Mouse (Mus musculus) E14TG2a.4 (cell line): ENCODE data around the gene Casc3.
A peak's percentile ranks its signal among the peaks of the same experiment; 100 is the strongest.
"Not testable (repeated sequence)": the region's sequence is repeated elsewhere in the genome, so short reads cannot be mapped to it uniquely, and the experiment has no call there.

Source experiments
- H3K27me3 ChIP-seq: 2 replicates; pipeline ENCODE4 v1.6.1; 2014; ENCODE audit warnings: low read length, control low read depth; ENCODE audit not compliant: insufficient read depth
- H3K36me3 ChIP-seq: 2 replicates; pipeline ENCODE4 v1.6.1; 2014; ENCODE audit warnings: low read length, control low read depth; ENCODE audit not compliant: insufficient read depth
- H3K4me1 ChIP-seq: replicated peaks from 2 replicates; pipeline ENCODE4 v1.6.1; 2014; ENCODE audit warnings: low read depth, low read length, control low read depth
- H3K4me3 ChIP-seq: replicated peaks from 2 replicates; pipeline ENCODE4 v1.5.1; 2014; ENCODE audit warnings: mild to moderate bottlenecking, low read length
- H3K9me3 ChIP-seq: 2 replicates; pipeline ENCODE4 v1.6.1; 2014; ENCODE audit warnings: low read length, control low read depth
- CTCF ChIP-seq: conservative IDR thresholded peaks from 2 replicates; pipeline ENCODE4 v1.5.1; 2014; ENCODE audit warnings: low read length
- NANOG ChIP-seq: IDR thresholded peaks from 2 replicates; pipeline ENCODE4 v1.6.1; 2014; ENCODE audit warnings: borderline replicate concordance, low read length, mixed read lengths
- POU5F1 ChIP-seq: IDR thresholded peaks from 2 replicates; pipeline ENCODE4 v1.6.1; 2014; ENCODE audit warnings: low read length, borderline replicate concordance

Gene Casc3

DNA sequence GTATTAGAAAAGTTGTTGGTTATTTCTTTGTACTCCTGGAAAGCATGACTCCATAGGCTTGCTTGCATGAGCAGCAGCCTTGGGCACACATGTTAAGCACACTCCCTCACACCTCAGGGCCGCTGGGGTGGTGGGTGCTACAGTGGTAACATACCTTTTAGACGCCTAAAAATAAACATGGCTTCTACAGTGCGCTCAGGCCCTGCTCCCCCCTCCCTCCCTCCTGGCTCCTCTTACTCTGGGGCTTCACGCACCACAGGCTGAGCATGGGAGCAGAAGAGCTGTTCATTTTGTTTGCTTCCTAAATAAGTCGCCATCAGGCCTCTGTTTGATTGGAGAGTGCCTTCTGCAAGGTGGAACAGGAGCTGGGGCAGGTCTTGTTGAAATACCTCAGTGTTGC lies 7.4 kb upstream of the Casc3 start:
- Histone ChIP-seq H3K36me3 (peaks cover 47% of the 10 kb centered on the region), H3K9me3 (peaks cover 37% of the 10 kb centered on the region), H3K4me1 (peaks cover 35% of the 10 kb centered on the region), H3K27me3 (peaks cover 21% of the 10 kb centered on the region), H3K4me3 (peak overlapping the region; percentile 91; the same call in 1 of the 2 replicates)
- TF ChIP-seq NANOG (no peak), POU5F1 (no peak)

DNA sequence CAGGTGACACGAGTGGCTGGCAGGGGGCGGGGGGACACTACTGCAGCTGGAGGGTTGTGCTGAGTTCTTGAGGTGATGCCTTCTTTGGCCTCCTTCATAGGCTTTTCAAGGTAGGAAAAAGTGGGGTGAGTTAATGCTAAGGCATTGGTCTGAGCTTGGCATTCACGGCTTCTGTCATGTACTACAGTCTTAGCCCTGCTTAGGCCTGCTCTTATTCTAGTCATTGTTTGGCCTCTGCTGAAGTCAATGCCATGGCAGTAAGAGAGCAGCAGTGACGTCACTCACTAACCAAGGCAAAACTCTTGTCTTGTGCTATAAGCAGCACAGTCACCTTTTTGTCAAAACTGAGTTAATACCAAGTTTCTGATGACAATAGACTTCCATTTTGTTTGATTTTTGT lies 6.8 kb upstream of the Casc3 start:
- Histone ChIP-seq H3K9me3 (peaks cover 43% of the 10 kb centered on the region), H3K4me1 (peaks cover 29% of the 10 kb centered on the region)
- no peak for TF ChIP-seq CTCF

DNA sequence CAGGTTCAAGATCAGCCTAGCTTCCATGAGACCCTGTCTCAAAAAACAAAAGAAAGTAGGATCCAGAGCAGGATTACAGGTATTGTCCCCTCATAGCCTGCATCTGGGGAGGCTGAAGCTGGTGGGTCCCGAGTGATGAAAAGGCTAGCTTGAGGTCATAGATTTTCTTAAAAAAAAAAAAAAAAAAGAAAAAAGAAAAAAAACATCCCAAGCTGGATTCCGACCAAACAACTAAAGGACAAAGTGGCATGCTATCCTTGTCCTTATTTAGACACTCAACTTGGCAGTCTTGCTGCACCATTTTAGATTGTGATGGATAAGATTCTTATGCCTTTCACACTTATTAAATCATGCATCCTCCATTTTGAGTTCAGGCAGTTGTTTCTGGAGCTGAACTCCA lies 3.7 kb downstream of the Casc3 start:
- Histone ChIP-seq H3K4me1 (peaks cover 22% of the 10 kb centered on the region), H3K4me3 (no peak overlapping the region), H3K36me3 (peaks cover 70% of the 10 kb centered on the region), H3K27me3 (no peaks in the 10 kb centered on the region), H3K9me3 (peaks cover 60% of the 10 kb centered on the region)
- TF ChIP-seq POU5F1 (no peak), NANOG (no peak)

More for the DNA sequence above, 6.8 kb upstream of the Casc3 start:
- peaks cover 54% of the 10 kb centered on the region for H3K36me3 ChIP-seq
- no peak overlapping the region for H3K4me3 ChIP-seq
- peaks cover 16% of the 10 kb centered on the region for H3K27me3 ChIP-seq

DNA sequence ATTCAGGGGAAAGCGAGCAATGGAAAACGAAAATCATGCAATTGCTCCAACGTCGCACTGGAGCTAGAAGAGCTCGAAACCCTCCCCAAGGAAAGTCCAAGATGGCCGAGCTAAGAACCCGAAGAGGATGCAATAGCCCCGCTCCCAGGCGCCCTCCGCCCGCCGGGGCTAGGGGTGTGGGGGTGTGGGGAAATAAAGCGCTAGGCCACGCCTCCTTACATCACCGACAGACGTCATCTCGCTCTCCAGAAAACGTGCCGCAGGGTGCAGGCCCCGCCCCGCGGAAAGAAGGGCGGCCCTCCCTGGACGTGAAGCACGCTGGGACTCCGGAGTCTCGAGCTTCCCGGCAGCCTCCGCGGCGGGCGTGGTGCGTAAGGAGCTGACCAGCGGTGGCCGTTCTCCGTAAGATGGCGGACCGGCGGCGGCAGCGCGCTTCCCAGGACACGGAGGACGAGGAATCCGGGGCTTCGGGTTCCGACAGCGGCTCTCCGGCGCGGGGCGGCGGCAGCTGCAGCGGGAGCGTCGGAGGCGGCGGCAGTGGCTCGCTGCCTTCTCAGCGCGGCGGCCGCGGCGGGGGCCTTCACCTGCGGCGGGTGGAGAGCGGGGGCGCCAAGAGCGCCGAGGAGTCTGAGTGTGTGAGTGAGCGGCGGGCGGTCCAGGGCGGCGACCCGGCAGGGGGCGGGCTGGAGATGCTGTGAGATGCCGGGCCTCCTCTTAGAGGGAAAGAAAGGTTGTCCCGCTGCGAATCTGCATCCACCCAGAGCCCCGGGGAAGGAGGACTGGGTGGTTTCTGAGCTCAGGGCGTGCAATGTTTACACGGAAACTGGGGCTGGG lies 5.0 kb downstream of the Casc3 start:
- TF ChIP-seq POU5F1 (no peak), NANOG (no peak), CTCF (no peak)
- H3K4me3 ChIP-seq, result peak overlapping the region; percentile 89
- no peaks in the 10 kb centered on the region for H3K27me3 ChIP-seq
- H3K36me3 ChIP-seq, result peaks cover 66% of the 10 kb centered on the region
- peaks cover 22% of the 10 kb centered on the region for H3K4me1 ChIP-seq
- peaks cover 48% of the 10 kb centered on the region for H3K9me3 ChIP-seq

DNA sequence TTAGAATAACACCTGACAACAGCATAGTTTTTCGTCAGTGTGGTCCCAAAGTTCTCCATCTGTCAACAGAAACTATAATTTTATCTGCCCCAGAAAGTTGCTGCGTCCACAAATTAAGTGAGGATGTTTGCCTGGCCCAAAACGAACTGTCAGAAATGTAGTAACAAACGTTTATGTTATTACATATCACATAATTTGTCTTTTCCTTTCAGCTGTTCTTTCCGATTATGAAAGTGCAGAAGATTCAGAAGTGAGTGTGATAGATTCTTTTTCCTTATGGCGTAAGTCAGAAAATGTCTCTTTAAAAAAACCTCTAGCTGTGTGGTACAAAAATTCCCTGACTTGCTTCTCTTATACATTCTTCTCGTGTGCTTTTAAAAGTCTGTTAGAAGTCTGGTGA lies 6.0 kb downstream of the Casc3 start:
- TF ChIP-seq POU5F1 (no peak), NANOG (no peak), CTCF (no peak)
- peak overlapping the region; percentile 89 for H3K4me3 ChIP-seq
- H3K36me3 ChIP-seq, result peaks cover 63% of the 10 kb centered on the region

DNA sequence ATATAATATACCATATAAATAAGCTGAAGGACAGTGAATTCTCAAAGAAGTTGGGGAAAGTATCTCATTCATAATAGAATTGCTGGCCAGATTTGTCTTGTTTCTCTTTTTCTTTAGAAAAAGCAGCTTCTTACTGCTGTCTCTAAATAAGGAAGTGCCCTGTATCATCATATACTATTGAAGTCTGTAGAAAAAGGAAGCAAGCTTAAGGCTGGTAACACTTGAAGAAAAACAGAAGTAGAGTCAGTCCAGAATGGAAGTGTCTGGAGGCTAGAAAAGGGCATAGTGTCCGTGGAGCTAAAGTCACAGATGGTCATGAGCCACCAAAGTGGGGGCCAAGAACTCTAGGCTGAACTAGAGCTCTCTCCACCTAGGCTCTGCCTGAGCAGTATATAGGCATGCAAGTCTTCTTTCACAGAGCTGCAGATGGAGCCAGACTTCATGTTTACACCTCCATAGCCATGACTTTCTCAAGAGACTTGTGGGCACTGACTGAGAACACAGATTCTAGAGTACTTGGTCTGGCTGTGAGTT lies 12.1 kb downstream of the Casc3 start:
- Histone ChIP-seq H3K9me3 (no peaks in the 10 kb centered on the region), H3K27me3 (no peaks in the 10 kb centered on the region), H3K4me3 (no peak overlapping the region), H3K36me3 (peaks cover 82% of the 10 kb centered on the region), H3K4me1 (peaks cover 16% of the 10 kb centered on the region)
- no peak for TF ChIP-seq NANOG

More for the DNA sequence above, 6.0 kb downstream of the Casc3 start:
- Histone ChIP-seq H3K27me3 (no peaks in the 10 kb centered on the region), H3K4me1 (peaks cover 22% of the 10 kb centered on the region), H3K9me3 (peaks cover 38% of the 10 kb centered on the region)

DNA sequence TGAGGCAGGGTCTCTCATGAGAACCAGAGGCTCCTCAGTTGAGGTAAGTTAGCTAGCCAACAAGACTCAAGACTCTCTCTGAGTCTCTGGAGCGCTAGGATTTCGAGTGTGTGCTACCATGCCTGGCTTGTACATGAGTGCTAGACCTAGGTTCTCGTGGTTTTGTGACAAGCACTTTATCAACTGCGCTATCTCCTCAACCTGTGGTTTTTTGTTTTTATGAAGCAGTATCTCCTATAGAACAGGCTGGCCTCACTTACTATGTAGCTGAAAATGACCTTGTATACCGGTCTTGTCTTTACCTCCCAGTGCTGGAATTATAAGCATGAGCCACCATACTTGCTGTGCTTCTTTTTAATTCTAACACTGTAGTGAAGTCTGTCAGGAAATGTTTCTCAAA lies 16.3 kb downstream of the Casc3 start:
- TF ChIP-seq POU5F1 (no peak), NANOG (no peak), CTCF (no peak)
- no peaks in the 10 kb centered on the region for H3K27me3 ChIP-seq
- peaks cover 90% of the 10 kb centered on the region for H3K36me3 ChIP-seq
- H3K9me3 ChIP-seq, result no peaks in the 10 kb centered on the region
- peaks cover 15% of the 10 kb centered on the region for H3K4me1 ChIP-seq
- H3K4me3 ChIP-seq, result no peak overlapping the region

DNA sequence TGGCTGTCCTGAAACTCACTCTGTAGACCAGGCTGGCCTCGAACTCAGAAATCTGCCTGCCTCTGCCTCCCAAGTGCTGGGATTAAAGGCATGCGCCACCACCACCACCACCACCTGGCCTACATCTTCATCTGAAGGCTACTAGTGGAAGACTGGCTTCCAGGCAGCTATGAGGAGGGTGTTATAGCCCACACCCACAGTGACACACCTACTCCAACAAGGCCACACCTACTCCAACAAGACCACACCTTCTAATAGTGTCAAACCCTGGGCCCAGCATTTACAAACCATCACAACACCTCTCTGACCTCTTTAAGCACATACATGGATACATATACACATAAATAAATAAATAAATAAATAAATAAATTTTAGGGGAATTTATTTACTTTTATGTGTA lies 21.4 kb downstream of the Casc3 start:
- Histone ChIP-seq H3K36me3 (peaks cover 85% of the 10 kb centered on the region), H3K4me1 (peaks cover 35% of the 10 kb centered on the region)
- not testable (repeated sequence) for H3K9me3 ChIP-seq, H3K27me3 ChIP-seq, H3K4me3 ChIP-seq

DNA sequence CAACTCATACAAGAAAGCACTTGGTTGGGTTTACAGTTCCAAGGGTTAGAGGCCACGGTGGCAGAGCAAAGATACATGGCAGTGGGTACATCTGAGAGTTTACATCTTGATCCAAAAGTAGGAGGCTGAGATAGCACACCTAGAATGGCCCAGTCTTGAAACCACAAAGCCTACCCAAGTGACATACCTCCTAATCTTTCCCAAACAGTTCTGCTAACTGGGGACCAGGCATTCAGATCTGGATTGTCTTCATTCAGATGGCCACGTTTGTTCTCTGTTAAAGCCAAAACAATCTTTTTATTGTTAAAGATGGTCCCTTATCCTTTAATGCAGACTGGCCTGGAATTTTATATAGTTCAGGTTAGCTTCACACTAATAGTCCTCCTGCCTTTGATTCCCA lies 23.2 kb downstream of the Casc3 start:
- peaks cover 29% of the 10 kb centered on the region for H3K4me1 ChIP-seq
- H3K36me3 ChIP-seq, result peaks cover 85% of the 10 kb centered on the region
- no peak for TF ChIP-seq NANOG
- no peak for TF ChIP-seq POU5F1
- no peak for TF ChIP-seq CTCF
- no peaks in the 10 kb centered on the region for H3K27me3 ChIP-seq
- no peak overlapping the region for H3K4me3 ChIP-seq
- no peaks in the 10 kb centered on the region for H3K9me3 ChIP-seq
